Mouse (Mus musculus): ENCODE measurements at regions not wholly inside any gene's neighbourhood (a gene's known extent, or its start where the extent isn't known, plus 50 kb on each side); places are given as distances from the start of the nearest gene placed in this dataset.

DNA sequence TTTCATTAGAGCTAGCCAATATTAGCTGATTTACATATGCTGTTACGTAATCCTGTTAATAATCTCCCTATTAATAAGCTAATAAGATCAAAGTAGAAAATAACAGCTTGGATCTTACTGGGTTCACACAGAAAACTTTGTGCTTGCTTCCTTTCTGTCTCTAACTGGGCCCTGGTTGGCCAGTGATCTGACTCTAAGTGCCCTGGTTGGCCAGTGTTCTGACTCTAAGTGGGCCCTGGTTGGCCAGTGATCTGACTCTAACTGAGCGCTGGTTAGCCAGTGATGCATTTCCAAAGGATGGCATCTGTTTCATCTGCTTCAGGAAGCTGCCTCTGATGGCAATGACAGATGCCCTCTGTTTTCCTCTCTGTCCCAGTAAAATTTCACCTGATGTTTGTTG, 372.4 kb downstream of the Atp23 start:
- Histone ChIP-seq H3K4me1 (replicated peaks) (no peaks in the 10 kb centered on the region), H3K27me3 (no peaks in the 10 kb centered on the region), H3K27ac (no peak overlapping the region), H3K9ac (no peak overlapping the region), H3K4me3 (replicated peaks) (no peak overlapping the region), H3K9me3 (replicated peaks) (no peaks in the 10 kb centered on the region), H3K36me3 (no peaks in the 10 kb centered on the region), H3K4me2 (no peak overlapping the region)
- no peak for DNase-seq
- no peak for ATAC-seq (ENCODE audit: low read depth)
- 72% methylated on average over 2 of the region's 2 CpGs for WGBS (ENCODE audit: insufficient replicate concordance)

DNA sequence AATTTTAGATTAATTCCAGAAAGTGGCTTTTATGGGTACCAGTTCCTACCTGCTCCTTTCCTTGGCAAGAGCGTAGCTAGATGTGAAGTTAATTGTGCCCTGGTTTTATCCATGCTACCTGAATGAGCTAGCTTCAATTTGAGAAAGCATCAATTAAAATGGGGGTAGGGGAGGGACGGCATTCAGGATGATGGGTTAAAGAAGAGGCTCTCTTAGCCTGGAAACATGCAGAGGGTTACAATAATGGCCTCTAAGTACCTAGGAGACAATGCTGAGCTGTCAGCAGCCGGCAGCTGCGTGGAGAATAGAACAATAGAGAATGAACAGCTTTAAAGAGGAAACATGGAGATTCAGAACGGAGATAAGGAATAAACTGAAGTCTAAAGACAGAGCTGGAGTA, 375.0 kb downstream of the Atp23 start:
- H3K36me3 ChIP-seq, result no peaks in the 10 kb centered on the region
- no peak overlapping the region for H3K4me2 ChIP-seq
- no peak overlapping the region for H3K9ac ChIP-seq

DNA sequence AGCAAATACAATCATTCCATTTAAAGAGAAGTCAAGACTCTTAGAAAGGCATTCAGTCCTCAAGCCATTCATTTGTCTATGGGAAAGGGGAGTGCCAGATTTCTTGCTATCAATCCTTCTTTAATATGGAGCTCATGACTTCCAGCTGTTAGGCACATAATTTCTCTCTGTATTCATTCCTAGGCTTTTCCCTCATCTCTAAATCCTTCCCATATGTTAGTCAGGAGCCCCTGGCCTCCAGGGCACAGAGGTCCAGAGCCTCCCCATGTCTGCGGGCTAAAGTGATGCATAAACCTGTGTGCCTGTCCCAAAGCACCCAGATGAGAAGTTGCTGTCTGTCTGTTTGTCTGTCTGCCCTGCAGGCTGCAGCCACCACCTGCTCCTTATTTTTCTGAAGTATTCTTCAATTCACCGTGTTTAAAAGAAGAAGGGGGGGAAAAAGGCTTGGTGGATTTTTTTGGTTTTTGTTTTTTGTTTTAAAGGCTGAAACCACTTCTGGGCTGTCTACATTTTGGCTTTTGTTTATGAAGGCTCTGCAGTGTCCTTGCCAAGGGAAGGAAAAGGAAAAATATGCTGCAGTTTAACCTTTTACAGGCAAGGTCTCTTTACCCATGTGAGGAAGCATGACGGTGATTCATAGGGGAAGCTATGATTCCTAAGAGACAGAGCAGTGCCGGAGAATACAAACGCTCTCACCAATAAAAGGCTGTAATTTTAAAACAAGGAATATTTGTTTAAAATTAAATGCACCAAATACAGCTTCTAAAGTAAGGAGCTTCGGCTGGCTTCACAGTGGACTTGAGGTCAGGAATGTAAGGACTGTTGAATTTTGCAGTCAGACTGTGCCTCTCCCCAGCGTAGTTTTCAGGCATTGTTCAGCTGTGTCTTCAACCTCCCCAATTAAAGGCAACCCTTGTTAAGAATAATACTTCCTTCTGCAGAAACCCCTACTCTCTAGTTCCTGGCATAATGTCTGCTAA, 379.0 kb downstream of the Atp23 start:
- Histone ChIP-seq H3K9ac (no peak overlapping the region), H3K27ac (no peak overlapping the region), H3K36me3 (no peaks in the 10 kb centered on the region), H3K4me1 (replicated peaks) (no peaks in the 10 kb centered on the region), H3K9me3 (replicated peaks) (no peaks in the 10 kb centered on the region), H3K27me3 (no peaks in the 10 kb centered on the region), H3K4me2 (no peak overlapping the region), H3K4me3 (replicated peaks) (no peak overlapping the region)
- no peak for DNase-seq
- ATAC-seq (ENCODE audit: low read depth), result no peak
- 69% methylated on average over 7 of the region's 7 CpGs for WGBS (ENCODE audit: insufficient replicate concordance)

More for the DNA sequence above, 375.0 kb downstream of the Atp23 start:
- no peak for DNase-seq
- no peaks in the 10 kb centered on the region for H3K27me3 ChIP-seq
- no peak for ATAC-seq (ENCODE audit: low read depth)
- no peak overlapping the region for H3K4me3 ChIP-seq (replicated peaks)
- no peak overlapping the region for H3K27ac ChIP-seq
- H3K9me3 ChIP-seq (replicated peaks), result no peaks in the 10 kb centered on the region
- H3K4me1 ChIP-seq (replicated peaks), result no peaks in the 10 kb centered on the region
- 40% methylated on average over 5 of the region's 5 CpGs for WGBS (ENCODE audit: insufficient replicate concordance)

DNA sequence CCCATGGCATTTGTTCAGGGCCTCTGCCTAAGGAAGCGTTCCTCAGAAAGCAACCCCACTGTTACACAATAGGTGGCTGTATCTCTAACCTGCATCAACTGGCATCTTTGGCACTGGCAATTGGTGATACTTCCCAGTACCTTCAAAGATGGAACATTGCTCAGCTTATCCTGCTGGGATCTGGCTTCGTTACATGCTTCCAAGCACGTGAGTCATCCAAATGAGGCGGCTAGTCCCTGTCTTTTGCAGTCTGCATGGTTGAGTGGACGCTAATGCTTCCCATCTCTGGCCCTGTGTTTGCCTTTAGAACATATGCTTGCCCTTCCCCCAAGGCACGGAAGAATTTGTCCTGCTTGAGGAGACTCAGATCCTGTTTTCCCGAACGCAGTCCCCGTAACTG, 380.2 kb downstream of the Atp23 start:
- H3K9me3 ChIP-seq (replicated peaks), result no peaks in the 10 kb centered on the region
- no peak overlapping the region for H3K27ac ChIP-seq
- WGBS (ENCODE audit: insufficient replicate concordance), result 72% methylated on average over 9 of the region's 9 CpGs
- H3K27me3 ChIP-seq, result no peaks in the 10 kb centered on the region
- no peak overlapping the region for H3K4me3 ChIP-seq (replicated peaks)
- no peaks in the 10 kb centered on the region for H3K4me1 ChIP-seq (replicated peaks)
- no peak overlapping the region for H3K9ac ChIP-seq
- DNase-seq (no peak), ATAC-seq (ENCODE audit: low read depth) (no peak)
- H3K4me2 ChIP-seq, result no peak overlapping the region
- no peaks in the 10 kb centered on the region for H3K36me3 ChIP-seq

DNA sequence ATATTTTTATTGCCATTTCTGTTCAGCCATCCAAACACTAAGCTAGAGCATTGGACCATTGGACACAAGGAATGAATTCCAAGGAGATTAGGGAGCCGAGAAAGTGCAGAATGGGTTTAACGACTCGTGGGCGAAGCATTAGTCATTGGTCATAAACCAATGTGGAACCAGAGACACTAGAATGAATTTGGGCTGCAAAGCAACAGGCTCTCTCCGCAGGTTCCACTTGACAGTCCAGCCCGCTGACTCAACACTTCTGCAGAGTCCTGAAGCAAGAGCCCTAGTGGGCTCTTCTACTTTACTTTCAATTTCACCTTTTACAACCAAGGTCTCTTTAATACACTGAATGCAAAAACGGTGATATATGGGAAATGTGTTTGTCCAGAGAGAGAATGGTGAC, 388.0 kb downstream of the Atp23 start:
- ATAC-seq (ENCODE audit: low read depth) (no peak), DNase-seq (no peak)
- no peak overlapping the region for H3K27ac ChIP-seq
- 81% methylated on average over 7 of the region's 7 CpGs for WGBS (ENCODE audit: insufficient replicate concordance)
- H3K4me2 ChIP-seq, result no peak overlapping the region
- H3K36me3 ChIP-seq, result no peaks in the 10 kb centered on the region
- H3K9me3 ChIP-seq (replicated peaks), result 0 out of 2 replicates have a peak, but pooled peaks cover 3% of the 10 kb centered on the region
- no peaks in the 10 kb centered on the region for H3K4me1 ChIP-seq (replicated peaks)
- no peak overlapping the region for H3K9ac ChIP-seq
- H3K4me3 ChIP-seq (replicated peaks), result no peak overlapping the region
- no peaks in the 10 kb centered on the region for H3K27me3 ChIP-seq

DNA sequence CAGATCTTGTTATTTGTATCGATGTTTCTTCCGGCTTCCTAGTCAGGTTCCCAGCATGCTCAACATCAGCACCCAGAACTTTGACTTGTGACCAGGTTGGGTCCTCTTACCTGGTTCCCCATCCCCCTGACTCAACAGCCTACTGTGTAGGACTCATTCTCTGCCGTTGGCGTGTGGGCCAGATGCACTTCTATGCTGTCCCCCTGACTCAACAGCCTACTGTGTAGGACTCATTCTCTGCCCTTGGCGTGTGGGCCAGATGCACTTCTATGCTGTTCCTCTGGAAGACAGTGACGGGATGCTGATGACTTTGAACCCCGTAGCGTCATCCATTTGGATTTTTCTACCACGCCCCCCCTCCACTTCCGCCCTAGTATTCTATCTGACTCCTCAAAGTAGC, 389.6 kb downstream of the Atp23 start:
- 81% methylated on average over 10 of the region's 10 CpGs for WGBS (ENCODE audit: insufficient replicate concordance)
- no peak overlapping the region for H3K4me3 ChIP-seq (replicated peaks)
- 0 out of 2 replicates have a peak, but pooled peaks cover 3% of the 10 kb centered on the region for H3K9me3 ChIP-seq (replicated peaks)
- no peak overlapping the region for H3K9ac ChIP-seq
- no peaks in the 10 kb centered on the region for H3K27me3 ChIP-seq
- H3K4me1 ChIP-seq (replicated peaks), result no peaks in the 10 kb centered on the region
- no peaks in the 10 kb centered on the region for H3K36me3 ChIP-seq
- no peak overlapping the region for H3K27ac ChIP-seq
- no peak for ATAC-seq (ENCODE audit: low read depth)
- H3K4me2 ChIP-seq, result no peak overlapping the region
- DNase-seq, result no peak

DNA sequence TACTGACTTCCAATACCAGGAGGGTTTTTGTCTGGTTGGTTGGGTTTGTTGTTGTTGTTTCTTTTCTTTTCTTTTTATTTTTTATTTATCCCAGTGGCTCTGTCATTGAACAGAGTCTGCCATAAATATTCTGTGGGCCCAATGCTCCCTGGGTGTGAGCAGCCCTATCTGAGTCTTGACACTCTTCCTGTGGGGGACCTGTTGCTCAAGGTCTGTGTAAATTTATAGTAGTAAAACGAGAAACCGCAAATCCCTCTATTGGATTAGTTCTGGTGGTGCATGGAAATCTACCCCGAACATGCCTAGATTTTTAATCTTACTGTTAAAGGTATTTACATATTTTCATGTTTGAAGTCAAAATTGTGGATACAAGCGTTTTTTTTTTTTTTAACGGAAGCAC, 395.2 kb downstream of the Atp23 start:
- Histone ChIP-seq H3K4me3 (replicated peaks) (no peak overlapping the region), H3K27ac (no peak overlapping the region), H3K9ac (no peak overlapping the region), H3K4me1 (replicated peaks) (no peaks in the 10 kb centered on the region), H3K9me3 (replicated peaks) (no peaks in the 10 kb centered on the region), H3K4me2 (no peak overlapping the region), H3K27me3 (no peaks in the 10 kb centered on the region), H3K36me3 (no peaks in the 10 kb centered on the region)
- ATAC-seq (ENCODE audit: low read depth), result peak; percentile 48; the same call in 1 of the 2 replicates
- no peak for DNase-seq
- 35% methylated on average over 5 of the region's 5 CpGs for WGBS (ENCODE audit: insufficient replicate concordance)

DNA sequence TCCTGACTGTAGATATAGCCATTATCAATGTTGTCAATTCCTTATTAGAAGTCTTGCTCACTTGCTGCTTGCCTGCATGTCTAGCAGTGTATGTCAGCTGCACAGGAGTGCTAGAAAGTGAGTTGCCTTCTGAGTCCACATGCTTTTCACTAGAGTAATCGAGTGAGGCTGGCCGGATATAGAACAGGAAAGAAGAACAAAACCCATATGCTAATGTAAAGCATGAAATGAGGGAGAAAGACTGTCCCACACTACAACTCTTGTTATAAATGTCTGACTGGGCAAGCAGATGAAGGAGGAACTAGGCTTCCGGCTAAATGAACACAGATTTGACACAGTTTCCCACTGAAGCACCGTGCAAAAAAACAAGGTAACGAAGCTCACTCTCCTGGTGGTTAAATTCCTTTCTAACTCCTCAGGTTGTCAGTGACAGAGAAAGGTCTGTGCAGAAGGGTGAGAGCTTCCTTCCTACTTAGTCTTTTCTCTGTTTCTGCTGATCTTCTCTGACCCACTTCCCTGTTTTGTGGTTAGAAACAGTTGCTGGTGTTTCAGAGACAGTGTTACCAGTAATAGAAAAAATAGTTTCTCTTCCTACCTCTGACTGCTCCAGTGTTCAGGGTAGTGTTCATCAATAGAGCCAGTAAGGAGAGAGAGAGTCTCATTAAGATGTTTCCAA, 399.0 kb downstream of the Atp23 start:
- Histone ChIP-seq H3K36me3 (no peaks in the 10 kb centered on the region), H3K9me3 (replicated peaks) (no peaks in the 10 kb centered on the region), H3K27ac (peak overlapping the region; percentile 50), H3K4me2 (no peak overlapping the region), H3K27me3 (no peaks in the 10 kb centered on the region), H3K4me3 (replicated peaks) (no peak overlapping the region), H3K4me1 (replicated peaks) (no peaks in the 10 kb centered on the region), H3K9ac (no peak overlapping the region)
- DNase-seq (no peak), ATAC-seq (ENCODE audit: low read depth) (peak; percentile 55; the same call in 1 of the 2 replicates)
- WGBS (ENCODE audit: insufficient replicate concordance), result 25% methylated on average over 5 of the region's 5 CpGs

DNA sequence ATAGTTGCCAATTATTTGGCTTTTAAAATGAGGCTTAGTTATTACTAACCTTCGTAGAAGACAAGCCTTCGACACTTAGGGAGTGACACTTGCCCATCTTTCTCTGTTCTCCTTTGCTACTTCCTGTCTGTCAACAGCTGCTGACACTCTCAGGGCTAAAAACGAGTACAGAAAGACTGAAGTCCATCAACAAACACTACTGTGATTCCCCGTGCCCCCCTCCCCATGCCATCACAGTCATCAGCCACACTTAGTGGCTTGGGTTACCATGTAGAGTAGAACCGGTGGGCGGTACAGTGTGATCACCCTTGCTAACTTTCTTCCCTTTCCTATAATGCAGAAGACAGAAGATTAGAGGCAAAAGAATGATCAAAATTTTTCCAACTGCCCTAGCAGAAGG, 402.4 kb downstream of the Atp23 start:
- 53% methylated on average over 6 of the region's 6 CpGs for WGBS (ENCODE audit: insufficient replicate concordance)
- Histone ChIP-seq H3K4me2 (no peak overlapping the region), H3K27ac (no peak overlapping the region), H3K36me3 (no peaks in the 10 kb centered on the region), H3K27me3 (no peaks in the 10 kb centered on the region), H3K4me3 (replicated peaks) (no peak overlapping the region), H3K9ac (no peak overlapping the region), H3K9me3 (replicated peaks) (no peaks in the 10 kb centered on the region), H3K4me1 (replicated peaks) (no peaks in the 10 kb centered on the region)
- DNase-seq (no peak), ATAC-seq (ENCODE audit: low read depth) (no peak)

DNA sequence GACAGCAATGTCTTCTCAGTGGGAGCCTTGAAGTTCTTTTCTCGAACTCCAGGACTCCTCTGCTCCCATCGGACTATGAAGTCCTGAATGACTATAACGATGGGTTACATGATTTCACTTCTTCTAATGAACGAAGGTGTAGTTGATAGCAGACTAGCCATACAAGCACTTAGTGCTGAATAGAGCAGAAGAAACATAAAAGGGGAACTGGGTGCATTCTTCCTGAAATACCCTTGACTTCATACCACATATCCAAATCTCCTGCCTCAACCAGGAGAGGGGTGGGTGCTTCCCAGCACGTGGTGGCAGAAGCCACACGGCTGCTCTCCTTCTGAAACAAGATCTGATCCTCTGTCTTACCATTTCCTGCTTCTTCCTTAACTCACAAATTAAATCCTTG, 407.4 kb downstream of the Atp23 start:
- Histone ChIP-seq H3K27me3 (no peaks in the 10 kb centered on the region), H3K4me1 (replicated peaks) (no peaks in the 10 kb centered on the region), H3K4me3 (replicated peaks) (no peak overlapping the region), H3K4me2 (no peak overlapping the region), H3K36me3 (no peaks in the 10 kb centered on the region), H3K9me3 (replicated peaks) (no peaks in the 10 kb centered on the region), H3K27ac (no peak overlapping the region), H3K9ac (no peak overlapping the region)
- DNase-seq (no peak), ATAC-seq (ENCODE audit: low read depth) (no peak)
- WGBS (ENCODE audit: insufficient replicate concordance), result 56% methylated on average over 6 of the region's 6 CpGs

DNA sequence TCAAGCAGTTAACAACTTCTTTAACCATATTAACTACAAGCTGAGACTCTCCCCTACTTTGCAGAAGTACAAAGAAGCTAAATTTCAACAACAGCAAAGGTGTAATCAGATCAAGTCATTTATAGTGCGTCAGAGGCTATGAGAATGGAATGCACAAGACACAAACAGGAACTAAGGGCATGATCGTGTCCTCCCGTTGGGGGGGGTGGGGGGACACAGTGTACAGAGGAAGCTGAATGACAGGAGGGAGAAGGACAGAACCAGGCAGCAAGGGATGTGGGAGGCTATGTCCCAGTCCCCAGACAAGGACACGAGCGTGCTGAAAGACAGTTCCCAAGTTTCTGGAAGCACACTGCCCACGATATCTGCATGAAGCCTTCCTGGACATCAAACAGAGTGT, 408.9 kb downstream of the Atp23 start:
- no peak for DNase-seq

More for the DNA sequence above, 408.9 kb downstream of the Atp23 start:
- Histone ChIP-seq H3K27ac (no peak overlapping the region), H3K36me3 (no peaks in the 10 kb centered on the region), H3K4me1 (replicated peaks) (no peaks in the 10 kb centered on the region), H3K4me2 (no peak overlapping the region), H3K9me3 (replicated peaks) (no peaks in the 10 kb centered on the region), H3K4me3 (replicated peaks) (no peak overlapping the region), H3K27me3 (no peaks in the 10 kb centered on the region), H3K9ac (no peak overlapping the region)
- ATAC-seq (ENCODE audit: low read depth), result no peak
- 34% methylated on average over 6 of the region's 6 CpGs for WGBS (ENCODE audit: insufficient replicate concordance)
